Mouse (Mus musculus): Measurements from ENCODE around the gene Adam11.

DNA sequence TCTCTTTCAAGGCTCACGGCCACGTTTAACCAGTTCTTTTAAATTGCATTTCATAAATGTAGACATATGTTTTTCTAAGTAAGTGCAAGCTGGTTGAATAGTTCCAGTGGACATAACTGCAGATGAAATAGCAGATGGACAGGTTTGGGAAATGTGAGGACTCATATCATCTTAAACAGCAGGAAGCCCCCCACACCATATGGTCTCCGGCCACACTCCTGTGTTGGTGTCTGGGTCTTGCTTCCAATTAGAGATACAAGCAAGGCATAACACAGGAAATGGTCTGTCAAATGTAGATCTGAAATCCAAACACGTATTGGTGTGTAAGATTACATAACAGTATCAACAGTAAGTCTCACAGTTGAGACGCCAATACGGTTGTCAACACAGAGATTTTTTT lies 29.9 kb upstream of the Adam11 start:
- no peak for TF ChIP-seq CTCF (IDR thresholded peaks at IDR 0.05)
- TF ChIP-seq EP300 (IDR thresholded peaks at IDR 0.05): no peak

Data from lung, postnatal 0 days (tissue).